Mouse (Mus musculus): ENCODE measurements around the gene Ube2l6.

The Ube2l6 gene

GRCm38 (mm10) chr2:84837107-84837506 lies 38.5 kb downstream of the Ube2l6 start:
- intact Hi-C loops (cut with DNase I), result no loop called here

- intact Hi-C loops (cut with DNase I), result no loop called here
These were observed 39.4 kb downstream of the Ube2l6 start for GRCm38 (mm10) chr2:84837817-84838592.

DNA sequence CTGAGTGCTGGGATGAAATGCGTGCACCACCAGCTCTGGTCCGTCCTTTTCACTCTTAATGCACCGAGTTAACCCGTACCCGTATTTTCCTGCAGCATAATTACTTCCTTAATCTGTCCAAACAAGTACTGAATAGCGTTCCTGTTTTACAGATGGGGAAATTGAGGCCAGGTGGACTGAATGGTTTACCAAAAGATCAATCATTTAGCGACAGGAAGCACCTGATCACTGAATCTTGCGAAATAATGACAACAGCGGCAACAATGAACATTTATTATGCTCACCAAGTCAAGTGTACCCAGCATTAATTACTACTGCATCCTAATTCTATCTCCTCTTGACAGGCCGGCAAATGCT lies 39.9 kb downstream of the Ube2l6 start, which contains the start of gene Slc43a1:
Slc43a1 (plus strand) TSS at position 258 of the 357 bp plus-strand sequence.
- intact Hi-C loops (cut with DNase I), result no loop called here

DNA sequence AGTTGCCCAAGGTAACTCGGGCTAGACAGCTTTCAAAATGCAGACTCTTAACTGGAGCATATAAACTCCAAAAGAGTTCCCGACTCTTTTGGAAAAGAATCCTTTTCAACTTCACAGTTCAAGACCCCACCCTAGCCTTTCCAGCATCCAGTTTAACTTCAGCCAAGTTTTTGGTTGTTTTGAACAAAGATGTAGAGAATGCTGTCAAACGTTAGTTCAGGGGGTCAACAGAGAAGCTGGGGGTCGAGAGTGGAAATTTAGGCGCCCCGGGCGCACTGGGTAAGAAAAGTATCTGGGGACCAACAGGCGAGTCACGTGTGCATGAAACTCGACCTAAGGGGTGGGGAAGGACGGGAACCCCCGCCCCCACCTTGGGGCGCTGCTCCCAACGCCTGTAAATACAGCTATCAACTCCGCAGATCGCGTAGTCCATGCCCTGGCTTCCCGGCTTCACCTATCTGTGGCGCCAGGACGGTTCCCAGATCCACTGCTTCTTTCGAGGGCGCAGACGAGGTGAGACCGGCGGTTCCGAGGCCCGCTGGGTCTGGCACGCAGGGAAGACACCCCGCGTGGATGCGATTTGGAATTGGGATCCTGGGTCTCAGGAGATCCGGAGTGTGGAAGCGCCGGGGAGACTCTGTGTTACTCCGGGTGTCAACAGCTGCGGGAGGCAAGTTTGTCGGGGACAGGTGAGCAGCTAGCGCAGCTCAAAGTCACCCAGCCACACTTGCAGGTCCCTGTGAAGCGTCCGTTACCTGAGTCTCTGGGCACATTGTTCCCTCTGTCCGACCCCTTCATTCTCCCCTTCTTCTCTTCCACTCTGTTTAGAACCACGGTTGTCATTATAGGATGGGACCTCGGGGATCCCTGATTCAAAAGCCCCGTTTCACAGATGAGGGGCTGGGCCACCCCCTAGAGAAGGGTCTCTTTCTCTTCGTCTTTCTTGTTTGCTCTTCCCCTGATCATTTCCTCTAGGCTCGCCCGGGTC lies 40.7 kb downstream of the Ube2l6 start:
- intact Hi-C loops (cut with DNase I), result no loop called here

DNA sequence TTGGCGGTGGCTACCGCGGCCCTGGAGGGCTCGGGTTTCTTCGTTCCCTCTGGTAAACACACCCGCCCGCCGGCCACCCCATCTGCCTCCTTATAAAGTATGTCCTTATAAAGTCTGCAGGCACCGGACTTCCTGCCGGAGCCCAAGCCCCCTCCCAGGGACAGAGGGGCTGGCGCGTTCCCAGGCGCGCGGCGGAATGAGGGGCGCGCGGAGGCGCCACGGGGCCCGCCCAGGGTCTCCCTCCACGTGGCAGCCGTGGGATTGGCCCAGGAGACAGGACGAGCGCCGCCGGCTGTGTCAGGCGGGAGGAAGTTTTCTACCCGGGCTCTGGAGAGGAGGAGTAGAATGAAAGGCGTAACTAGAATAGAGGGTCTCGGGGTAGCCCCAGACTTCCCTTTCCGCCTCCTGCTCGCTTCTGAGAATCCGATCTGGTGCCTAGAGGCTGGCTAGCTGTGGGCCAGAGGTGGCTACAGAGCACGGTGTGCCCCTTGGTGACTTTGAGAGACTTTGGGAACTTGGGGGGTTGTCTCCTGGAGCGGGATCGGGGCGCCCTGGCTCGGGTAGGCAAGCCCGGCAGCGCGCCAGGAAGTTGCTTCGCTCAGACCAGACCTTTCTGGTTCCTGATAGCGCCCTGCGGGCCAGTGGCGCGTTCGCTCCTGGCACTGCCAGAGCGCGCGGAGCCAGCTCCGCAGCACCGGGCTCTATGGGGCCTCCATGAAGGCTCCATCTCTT lies 41.6 kb downstream of the Ube2l6 start:
- intact Hi-C loops (cut with DNase I), result no loop called here

- intact Hi-C loops (cut with DNase I), result no loop called here
These were observed 42.3 kb downstream of the Ube2l6 start for GRCm38 (mm10) chr2:84840748-84841563.

DNA sequence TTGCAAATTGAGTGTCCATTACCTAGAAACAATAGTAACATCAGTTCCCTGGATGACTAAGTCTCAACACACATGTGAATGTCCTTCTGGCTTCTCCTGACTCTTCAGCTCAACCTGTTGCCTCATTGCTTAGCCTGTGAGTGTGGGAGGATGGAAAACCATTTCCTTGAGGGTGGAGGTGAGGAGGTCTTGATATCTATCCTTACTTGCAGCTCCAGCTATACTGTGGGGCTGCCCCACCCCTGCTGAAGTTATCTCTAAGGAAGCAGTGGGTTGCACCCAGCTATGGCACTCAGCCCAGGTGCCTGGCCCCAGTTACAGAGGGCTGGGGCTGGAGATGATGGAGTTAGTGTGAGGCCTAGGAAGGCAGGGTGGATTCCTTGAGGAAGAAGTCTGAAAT lies 43.3 kb downstream of the Ube2l6 start:
- intact Hi-C loops (cut with DNase I), result no loop called here

DNA sequence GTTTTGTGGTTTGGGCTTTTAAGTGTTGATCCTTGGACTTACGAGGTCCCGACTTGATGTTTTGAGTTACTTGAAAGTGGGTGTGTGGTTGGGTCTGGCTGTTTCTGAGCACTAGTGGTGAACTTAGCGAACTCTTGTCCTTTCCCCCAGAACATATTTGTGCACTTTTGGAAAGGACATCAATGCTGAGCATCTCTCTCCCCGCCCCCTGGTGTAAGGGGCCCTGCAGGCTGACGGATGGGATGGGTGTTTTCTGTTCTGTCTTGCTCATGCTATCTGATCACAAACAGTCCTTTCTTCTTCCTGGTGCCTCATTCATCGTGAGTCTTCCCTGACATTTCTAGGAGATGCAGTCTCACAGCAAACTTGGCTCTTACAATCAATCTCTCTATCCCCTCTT lies 45.0 kb downstream of the Ube2l6 start:
- intact Hi-C loops (cut with DNase I), result no loop called here

GRCm38 (mm10) chr2:84845226-84845625 lies 46.6 kb downstream of the Ube2l6 start:
- intact Hi-C loops (cut with DNase I), result no loop called here

DNA sequence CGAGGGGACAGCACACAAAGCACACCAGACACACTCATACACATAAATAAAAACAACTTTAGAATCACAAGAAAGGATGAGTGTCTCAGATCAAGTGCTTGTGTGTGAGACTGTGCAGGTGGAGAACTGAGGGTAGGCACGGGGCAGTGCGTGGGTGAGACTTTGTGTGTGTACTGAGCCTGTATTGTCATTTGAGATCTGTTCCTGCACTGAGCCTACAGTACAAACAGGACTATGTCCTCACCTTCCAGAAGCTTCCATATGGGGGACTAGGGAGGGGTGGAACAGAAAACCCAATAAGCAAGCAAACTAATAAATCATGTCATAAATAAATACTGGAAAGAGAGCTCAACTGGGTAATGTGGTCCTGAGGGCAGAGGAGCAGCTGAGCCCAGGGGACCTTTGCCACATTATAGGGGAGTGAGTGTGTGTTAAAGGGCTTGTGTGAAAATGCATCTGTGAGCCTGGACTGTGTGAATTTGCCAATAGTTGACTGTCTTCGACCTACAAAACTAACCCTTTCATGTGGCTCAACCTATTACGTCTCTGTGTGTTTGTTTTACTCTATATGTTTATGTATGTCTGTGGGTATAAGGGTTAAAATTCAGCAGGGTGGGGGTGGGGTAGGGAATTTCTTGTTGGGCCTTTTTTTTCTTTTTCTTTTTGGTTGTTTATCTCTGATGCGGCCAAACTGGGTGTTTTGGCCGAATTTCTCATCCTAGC lies 51.9 kb downstream of the Ube2l6 start:
- intact Hi-C loops (cut with DNase I), result no loop called here

DNA sequence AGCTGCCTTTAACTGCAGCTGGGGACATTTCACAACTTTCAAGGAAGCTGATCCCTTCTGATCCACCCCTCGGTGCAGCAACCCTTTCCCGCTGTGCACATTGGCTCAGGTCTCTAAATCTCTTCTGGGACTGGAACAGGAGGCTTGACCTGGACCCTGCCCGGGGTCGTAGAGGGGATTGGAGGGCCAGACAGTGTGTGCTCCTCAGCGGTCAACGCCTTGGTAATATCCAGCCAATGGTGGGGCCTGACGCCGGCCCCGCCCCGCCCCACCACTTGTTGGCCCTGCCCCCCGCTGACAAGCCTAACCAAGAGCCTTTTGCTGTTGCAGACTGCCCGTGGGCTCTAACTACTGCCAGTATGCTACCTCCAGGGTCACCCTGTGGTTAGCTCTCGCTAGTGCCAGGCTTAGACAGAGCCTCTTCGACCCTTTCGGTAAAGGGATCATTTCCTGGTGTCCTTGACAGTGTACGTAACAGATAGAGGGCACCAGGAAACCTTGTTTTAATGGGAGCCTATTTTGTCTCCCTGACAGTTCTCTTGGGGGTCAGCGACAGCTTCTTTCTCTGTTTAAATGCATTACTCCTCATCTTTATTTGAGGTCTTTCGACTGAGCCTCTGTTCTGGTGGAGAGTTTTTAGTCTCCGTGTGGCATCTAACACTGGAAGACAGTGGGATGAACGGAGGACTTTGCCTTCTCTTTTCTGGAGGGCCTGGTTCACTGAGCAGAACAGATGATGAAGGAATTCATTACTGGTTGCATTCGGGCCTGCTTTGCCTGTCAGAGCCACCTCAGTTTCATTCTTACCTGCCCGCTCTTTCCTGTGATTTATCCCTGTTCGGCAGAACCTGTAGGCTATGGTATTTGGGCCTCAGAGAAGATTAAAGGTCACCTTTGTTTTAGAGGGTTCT lies 52.8 kb downstream of the Ube2l6 start:
- intact Hi-C loops (cut with DNase I), result no loop called here

DNA sequence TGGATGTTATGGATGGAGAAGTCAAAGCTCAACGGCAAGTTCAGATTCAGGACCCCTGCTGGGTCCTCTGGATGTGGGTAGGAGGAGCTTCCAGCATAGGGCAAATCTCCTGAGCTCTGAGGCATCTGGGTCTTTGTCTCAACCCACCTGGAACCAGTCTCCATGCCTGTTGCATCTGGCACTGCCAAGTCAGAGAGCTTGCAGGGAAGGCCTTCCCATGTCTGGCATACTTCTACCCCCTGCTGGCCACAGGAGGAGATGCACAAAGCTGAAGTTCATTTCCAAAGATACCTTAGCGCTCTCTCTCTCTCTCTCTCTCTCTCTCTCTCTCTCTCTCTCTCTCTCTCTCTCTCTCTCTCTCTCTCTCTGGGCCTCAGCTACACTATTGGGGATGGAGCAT lies 57.1 kb downstream of the Ube2l6 start:
- intact Hi-C loops (cut with DNase I), result loop anchor here (1.0 kb wide), 1 partner anchor 24 kb away; no protein-coding TSS in a partner anchor

DNA sequence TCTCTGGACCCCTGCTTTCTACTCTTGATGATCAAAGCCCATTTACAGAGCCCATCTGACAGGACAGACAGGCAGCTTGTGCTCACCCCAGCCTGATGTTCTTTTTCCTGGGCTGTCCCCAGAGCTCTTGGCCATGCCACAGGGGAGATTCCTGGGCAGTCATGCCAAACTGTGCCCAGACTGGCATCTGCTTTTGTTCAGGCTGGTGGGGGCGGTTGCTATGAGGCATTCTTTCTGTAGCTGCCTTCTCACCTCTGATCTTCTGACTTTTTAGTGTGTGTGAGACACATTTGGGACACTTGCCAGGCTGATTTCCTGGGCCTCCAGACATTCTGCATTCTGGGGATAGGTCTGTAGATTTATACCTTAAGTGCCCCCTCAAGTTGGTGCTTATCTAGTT lies 59.9 kb downstream of the Ube2l6 start:
- intact Hi-C loops (cut with DNase I), result no loop called here

All from adrenal gland (tissue).